8 mouse cellular contexts compared by ENCODE assay signal in the genomic region with DNA sequence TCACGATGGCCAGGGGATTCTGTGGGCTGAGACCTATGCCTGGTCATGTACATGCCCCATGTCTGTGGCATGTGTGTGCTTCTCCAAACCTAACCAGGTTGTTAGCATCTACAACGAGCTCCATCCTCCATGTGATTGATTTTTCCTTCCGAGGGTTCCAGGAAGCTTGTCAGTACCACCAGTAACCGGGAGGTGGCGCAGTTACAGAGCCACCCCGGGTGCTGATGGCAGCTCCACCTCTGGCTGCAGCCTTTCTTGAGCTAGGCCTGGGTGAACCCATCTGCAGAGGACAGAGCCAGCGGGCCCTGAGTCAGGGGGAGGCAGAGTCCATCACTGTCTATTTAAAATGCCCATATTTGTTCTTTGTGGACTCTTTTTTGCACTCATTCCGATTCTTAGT.
DNase-seq lines count a peak whose midpoint lies in the region; ATAC-seq and TF ChIP-seq lines count a peak whose summit lies in the region.

No protein-coding gene starts in this region.

- H3K36me3 ChIP-seq in midbrain, embryonic 10.5 days: no peaks in the 10 kb centered on the region
- H3K36me3 ChIP-seq in midbrain, embryonic 13.5 days: no peaks in the 10 kb centered on the region

- no peak overlapping the region for H3K4me2 ChIP-seq in midbrain, embryonic 13.5 days (replicated peaks)

- no peak overlapping the region for H3K27ac ChIP-seq in midbrain, embryonic 10.5 days (replicated peaks)
- H3K27ac ChIP-seq in midbrain, embryonic 13.5 days: no peak overlapping the region
- H3K27ac ChIP-seq in olfactory bulb, adult 2 months (ENCODE audit: insufficient read depth, low read depth, low read length): no peak overlapping the region

- no peaks in the 10 kb centered on the region for H3K27me3 ChIP-seq in midbrain, embryonic 10.5 days (ENCODE audit: low read depth, poor library complexity, severe bottlenecking)
- H3K27me3 ChIP-seq in midbrain, embryonic 13.5 days: no peaks in the 10 kb centered on the region

- no peak for ATAC-seq in midbrain, embryonic 13.5 days

- no peak overlapping the region for H3K4me3 ChIP-seq in midbrain, embryonic 10.5 days
- no peak overlapping the region for H3K4me3 ChIP-seq in midbrain, embryonic 13.5 days (replicated peaks)
- H3K4me3 ChIP-seq in olfactory bulb, adult 2 months (ENCODE audit: insufficient read depth, low read depth, low read length): no peak overlapping the region

- WGBS in midbrain, embryonic 10.5 days: 26% methylated on average over 8 of the region's 8 CpGs
- 26% methylated on average over 8 of the region's 8 CpGs for WGBS in midbrain, embryonic 13.5 days
- WGBS in olfactory bulb, adult 2 months: 31% methylated on average over 8 of the region's 8 CpGs

- TF ChIP-seq POLR2A in olfactory bulb, adult 2 months (IDR thresholded peaks at IDR 0.05; ENCODE audit: insufficient read depth, low read depth, low read length): no peak

- H3K4me1 ChIP-seq in midbrain, embryonic 10.5 days: no peaks in the 10 kb centered on the region
- no peaks in the 10 kb centered on the region for H3K4me1 ChIP-seq in midbrain, embryonic 13.5 days (replicated peaks)
- H3K4me1 ChIP-seq in olfactory bulb, adult 2 months (ENCODE audit: control insufficient read depth, insufficient read depth, low read length): peaks cover 6% of the 10 kb centered on the region; the same call in 1 of the 2 replicates

- no peak overlapping the region for H3K9ac ChIP-seq in midbrain, embryonic 13.5 days (replicated peaks)

- peak; percentile 66 for DNase-seq in midbrain, embryonic 10.5 days (ENCODE audit: low spot score)
- peak; percentile 13 for DNase-seq in adrenal gland, adult 8-10 months
- DNase-seq in embryo, embryonic 11 days: peak; percentile 71
- DNase-seq in heart, adult 8-10 months (ENCODE audit: low spot score): peak; percentile 41
- DNase-seq in layer of hippocampus, postnatal 25 days (ENCODE audit: extremely low spot score in 1 of 2, low spot score in 1 of 2): peak; percentile 80 to 92
- DNase-seq in urinary bladder, postnatal 4 days (ENCODE audit: low spot score in 2 of 2): peak; percentile 28 to 73

- H3K9me3 ChIP-seq in midbrain, embryonic 10.5 days (replicated peaks): no peaks in the 10 kb centered on the region
- no peaks in the 10 kb centered on the region for H3K9me3 ChIP-seq in midbrain, embryonic 13.5 days

- peak; percentile 77 for TF ChIP-seq CTCF in olfactory bulb, adult 2 months (IDR thresholded peaks at IDR 0.05; ENCODE audit: insufficient read depth, low read depth, low read length)

Comparison
In these comparisons a context has a peak if more than half of its experiments do, and no peak if none do; other contexts are left out.
1. DNase-seq: peak in every context shown above with its lines; median percentile 86 in layer of hippocampus, postnatal 25 days; 71 in embryo, embryonic 11 days; 66 in midbrain, embryonic 10.5 days; 50 in urinary bladder, postnatal 4 days; 41 in heart, adult 8-10 months; 13 in adrenal gland, adult 8-10 months.